Mouse (Mus musculus): ENCODE data around the gene Msl3l2. TPM values are rescaled to one million over a fixed set of nuclear protein-coding genes. Genes with fewer than 3 reads are reported as not detected.

Msl3l2 gene
- polyA plus RNA-seq, 1 experiment from 2014 or later = 8.4 TPM

GRCm38 (mm10) chr10:56126972-56127371, 20.3 kb downstream of the Msl3l2 start:
- ATAC-seq = no peak
- Histone ChIP-seq H3K27ac (no peak overlapping the region), H3K4me1 (no peaks in the 10 kb centered on the region), H3K4me2 (no peak overlapping the region), H3K9ac (no peak overlapping the region), H3K36me3 (ENCODE audit: poor library complexity, severe bottlenecking) (no peaks in the 10 kb centered on the region), H3K4me3 (no peak overlapping the region), H3K27me3 (no peaks in the 10 kb centered on the region), H3K9me3 (replicated peaks) (no peaks in the 10 kb centered on the region)
- WGBS = 92% methylated on average over 1 of the region's 1 CpGs

- H3K9me3 ChIP-seq (replicated peaks) = no peaks in the 10 kb centered on the region
- H3K4me1 ChIP-seq = no peaks in the 10 kb centered on the region
- H3K36me3 ChIP-seq (ENCODE audit: poor library complexity, severe bottlenecking) = no peaks in the 10 kb centered on the region
- H3K27ac ChIP-seq = no peak overlapping the region
- no peak overlapping the region for H3K4me2 ChIP-seq
- no peaks in the 10 kb centered on the region for H3K27me3 ChIP-seq
- H3K9ac ChIP-seq = no peak overlapping the region
- WGBS = 81% methylated on average over 2 of the region's 2 CpGs
- no peak for ATAC-seq
- no peak overlapping the region for H3K4me3 ChIP-seq
Measured at GRCm38 (mm10) chr10:56129642-56130041, 22.9 kb downstream of the Msl3l2 start.

- H3K27ac ChIP-seq = no peak overlapping the region
- H3K36me3 ChIP-seq (ENCODE audit: poor library complexity, severe bottlenecking) = no peaks in the 10 kb centered on the region
- no peak overlapping the region for H3K9ac ChIP-seq
- no peaks in the 10 kb centered on the region for H3K9me3 ChIP-seq (replicated peaks)
- no peaks in the 10 kb centered on the region for H3K27me3 ChIP-seq
- H3K4me3 ChIP-seq = no peak overlapping the region
- WGBS = 98% methylated on average over 5 of the region's 5 CpGs
- no peak for ATAC-seq
- H3K4me2 ChIP-seq = no peak overlapping the region
- H3K4me1 ChIP-seq = no peaks in the 10 kb centered on the region
Measured at GRCm38 (mm10) chr10:56137191-56137590, 30.5 kb downstream of the Msl3l2 start.

GRCm38 (mm10) chr10:56148920-56149319, 42.2 kb downstream of the Msl3l2 start:
- no peak overlapping the region for H3K4me3 ChIP-seq
- H3K9me3 ChIP-seq (replicated peaks) = no peaks in the 10 kb centered on the region
- no peak overlapping the region for H3K4me2 ChIP-seq
- H3K27ac ChIP-seq = no peak overlapping the region
- WGBS = 93% methylated on average over 3 of the region's 3 CpGs
- H3K4me1 ChIP-seq = no peaks in the 10 kb centered on the region
- peak; percentile 71; the same call in 1 of the 2 replicates for ATAC-seq
- no peaks in the 10 kb centered on the region for H3K36me3 ChIP-seq (ENCODE audit: poor library complexity, severe bottlenecking)
- no peak overlapping the region for H3K9ac ChIP-seq
- H3K27me3 ChIP-seq = no peaks in the 10 kb centered on the region

- no peak overlapping the region for H3K9ac ChIP-seq
- no peaks in the 10 kb centered on the region for H3K36me3 ChIP-seq (ENCODE audit: poor library complexity, severe bottlenecking)
- peaks cover 14% of the 10 kb centered on the region; the same call in 1 of the 2 replicates for H3K4me1 ChIP-seq
- no peak for ATAC-seq
- no peak overlapping the region for H3K4me3 ChIP-seq
- H3K27me3 ChIP-seq = no peaks in the 10 kb centered on the region
- no peaks in the 10 kb centered on the region for H3K9me3 ChIP-seq (replicated peaks)
- 89% methylated on average over 3 of the region's 3 CpGs for WGBS
- H3K4me2 ChIP-seq = no peak overlapping the region
- no peak overlapping the region for H3K27ac ChIP-seq
Measured at GRCm38 (mm10) chr10:56156956-56157355, 50.2 kb downstream of the Msl3l2 start.

GRCm38 (mm10) chr10:56158207-56158606, 51.5 kb downstream of the Msl3l2 start:
- peak; percentile 91 for ATAC-seq
- Histone ChIP-seq H3K27me3 (no peaks in the 10 kb centered on the region), H3K9ac (no peak overlapping the region), H3K4me2 (no peak overlapping the region), H3K36me3 (ENCODE audit: poor library complexity, severe bottlenecking) (no peaks in the 10 kb centered on the region), H3K9me3 (replicated peaks) (no peaks in the 10 kb centered on the region), H3K4me1 (peaks cover 14% of the 10 kb centered on the region; the same call in 1 of the 2 replicates), H3K27ac (no peak overlapping the region), H3K4me3 (no peak overlapping the region)
- WGBS = 13% methylated on average over 3 of the region's 3 CpGs

- no peaks in the 10 kb centered on the region for H3K9me3 ChIP-seq (replicated peaks)
- no peak overlapping the region for H3K27ac ChIP-seq
- no peak overlapping the region for H3K4me3 ChIP-seq
- H3K27me3 ChIP-seq = no peaks in the 10 kb centered on the region
- peak; percentile 70; the same call in 1 of the 2 replicates for ATAC-seq
- peaks cover 14% of the 10 kb centered on the region; the same call in 1 of the 2 replicates for H3K4me1 ChIP-seq
- H3K36me3 ChIP-seq (ENCODE audit: poor library complexity, severe bottlenecking) = no peaks in the 10 kb centered on the region
- H3K9ac ChIP-seq = no peak overlapping the region
- H3K4me2 ChIP-seq = no peak overlapping the region
- 22% methylated on average over 2 of the region's 2 CpGs for WGBS
Measured at GRCm38 (mm10) chr10:56158748-56159147, 52.0 kb downstream of the Msl3l2 start.

- H3K9ac ChIP-seq = no peak overlapping the region
- H3K27ac ChIP-seq = no peak overlapping the region
- ATAC-seq = no peak
- H3K4me2 ChIP-seq = no peak overlapping the region
- no peaks in the 10 kb centered on the region for H3K27me3 ChIP-seq
- H3K9me3 ChIP-seq (replicated peaks) = no peaks in the 10 kb centered on the region
- H3K36me3 ChIP-seq (ENCODE audit: poor library complexity, severe bottlenecking) = no peaks in the 10 kb centered on the region
- WGBS = 58% methylated on average over 3 of the region's 3 CpGs
- no peaks in the 10 kb centered on the region for H3K4me1 ChIP-seq
- no peak overlapping the region for H3K4me3 ChIP-seq
Measured at GRCm38 (mm10) chr10:56164411-56164810, 57.7 kb downstream of the Msl3l2 start.

- no peaks in the 10 kb centered on the region for H3K9me3 ChIP-seq (replicated peaks)
- H3K4me2 ChIP-seq = no peak overlapping the region
- H3K4me3 ChIP-seq = no peak overlapping the region
- 93% methylated on average over 4 of the region's 4 CpGs for WGBS
- H3K27me3 ChIP-seq = no peaks in the 10 kb centered on the region
- H3K27ac ChIP-seq = no peak overlapping the region
- no peaks in the 10 kb centered on the region for H3K36me3 ChIP-seq (ENCODE audit: poor library complexity, severe bottlenecking)
- no peaks in the 10 kb centered on the region for H3K4me1 ChIP-seq
- ATAC-seq = no peak
- H3K9ac ChIP-seq = no peak overlapping the region
Measured at GRCm38 (mm10) chr10:56165758-56166157, 59.0 kb downstream of the Msl3l2 start.

Other genes with a start within 250 kb of the Msl3l2 start
- 2.9 and 3.1 TPM in 2 replicates for gene Tbc1d32, start 121.8 kb downstream of the Msl3l2 start, polyA plus RNA-seq (2015; fragmentation: Nextera tagmentation; extraction: Ambion mirVana)

Data from forebrain, embryonic 13.5 days (tissue).